Mouse (Mus musculus): Measurements from ENCODE around the gene Adh1.

Adh1 gene

DNA sequence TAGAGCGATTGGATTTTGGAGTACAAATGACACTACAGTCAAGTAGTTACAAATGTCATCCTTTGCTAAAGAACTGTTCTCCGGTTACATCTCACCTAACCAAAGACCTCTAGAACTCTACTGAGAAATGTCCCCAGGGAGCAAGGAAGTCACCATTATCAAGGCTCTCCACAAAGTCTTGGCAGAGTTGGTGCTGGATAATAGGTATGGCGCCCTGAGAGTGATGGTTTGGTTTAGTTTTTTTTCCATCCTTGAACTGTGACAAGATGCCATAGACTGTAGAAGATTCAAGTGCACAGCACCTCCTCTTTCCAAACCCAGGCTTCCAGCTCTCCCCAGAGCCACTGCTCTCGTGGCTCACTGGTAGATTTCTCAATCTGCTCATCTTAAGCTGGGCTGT, 26.9 kb downstream of the Adh1 start:
- DNase-seq (ENCODE audit: low spot score): no peak

GRCm38 (mm10) chr3:138290672-138291071, 29.9 kb downstream of the Adh1 start:
- DNase-seq (ENCODE audit: low spot score): no peak

DNA sequence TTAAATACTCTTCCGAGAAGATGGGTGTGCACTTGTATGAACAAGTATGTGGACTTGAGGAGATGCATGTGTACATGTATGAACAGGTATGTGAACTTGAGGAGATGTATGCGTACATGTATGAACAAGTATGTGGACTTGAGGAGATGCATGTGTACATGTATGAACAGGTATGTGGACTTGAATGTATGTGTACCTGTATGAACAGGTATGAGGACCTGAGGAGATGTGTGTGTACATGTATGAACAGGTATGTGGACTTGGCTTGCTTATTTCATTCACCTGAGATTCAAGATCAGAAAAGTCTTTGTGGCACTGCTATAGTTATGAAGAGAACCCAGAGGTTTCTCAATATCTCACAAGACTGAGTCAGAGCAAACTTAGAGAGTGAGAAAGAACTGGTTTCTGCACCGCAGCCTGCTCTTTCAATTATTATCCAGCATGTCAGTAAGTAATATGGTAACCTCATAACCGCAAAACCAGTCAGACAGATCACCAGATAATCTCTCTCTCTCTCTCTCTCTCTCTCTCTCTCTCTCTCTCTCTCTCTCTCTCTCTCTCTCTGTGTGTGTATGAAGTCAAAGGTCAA, 30.8 kb downstream of the Adh1 start:
- DNase-seq (ENCODE audit: low spot score): no peak

- DNase-seq (ENCODE audit: low spot score): no peak
Measured at GRCm38 (mm10) chr3:138293298-138293895, 32.6 kb downstream of the Adh1 start.

DNA sequence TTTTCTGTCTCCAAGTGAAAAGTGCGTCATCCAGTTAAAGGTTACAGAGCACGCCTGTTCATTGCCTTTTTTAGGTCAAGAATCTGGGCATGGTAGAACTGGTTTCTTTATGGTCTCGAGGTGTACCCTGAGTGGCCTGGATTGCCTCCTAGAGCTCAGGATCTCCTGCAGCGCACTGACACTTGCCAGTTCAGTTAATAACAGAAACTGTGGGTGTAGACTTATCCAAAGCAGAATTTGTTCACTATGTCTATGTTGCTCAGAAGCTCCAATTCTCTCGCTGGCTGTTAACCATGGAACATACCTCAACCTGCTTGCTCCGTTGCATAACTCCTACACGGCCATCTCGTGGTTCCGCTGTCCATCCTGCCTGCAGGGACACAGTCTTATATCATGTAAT, 39.3 kb downstream of the Adh1 start:
- DNase-seq (ENCODE audit: low spot score): no peak

GRCm38 (mm10) chr3:138302676-138303075, 41.9 kb downstream of the Adh1 start:
- DNase-seq (ENCODE audit: low spot score): no peak

- no peak for DNase-seq (ENCODE audit: low spot score)
Measured at GRCm38 (mm10) chr3:138303771-138304488, 43.1 kb downstream of the Adh1 start.

DNA sequence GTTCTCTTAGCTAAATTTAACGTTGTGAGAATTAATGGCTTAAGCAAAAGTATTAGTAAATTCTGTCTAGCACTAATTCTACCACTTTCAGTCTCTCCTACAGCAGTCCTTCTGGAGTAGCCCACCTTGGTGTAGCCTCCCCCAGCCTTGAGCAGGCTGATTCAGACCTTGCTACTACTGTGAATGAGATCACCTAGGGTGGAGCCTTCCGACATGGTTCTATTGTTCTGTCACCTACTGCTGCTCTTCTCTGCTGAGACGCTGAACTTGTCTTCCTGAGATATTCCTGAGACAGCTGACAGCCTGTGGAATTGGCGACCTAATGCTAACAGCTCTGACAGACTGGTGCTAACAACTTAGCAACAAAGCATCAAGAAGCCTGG, 43.7 kb downstream of the Adh1 start:
- DNase-seq (ENCODE audit: low spot score): no peak

- DNase-seq (ENCODE audit: low spot score): no peak
Measured at GRCm38 (mm10) chr3:138305486-138306289, 44.9 kb downstream of the Adh1 start.

- no peak for DNase-seq (ENCODE audit: low spot score)
Measured at GRCm38 (mm10) chr3:138306290-138306683, 45.5 kb downstream of the Adh1 start.

DNA sequence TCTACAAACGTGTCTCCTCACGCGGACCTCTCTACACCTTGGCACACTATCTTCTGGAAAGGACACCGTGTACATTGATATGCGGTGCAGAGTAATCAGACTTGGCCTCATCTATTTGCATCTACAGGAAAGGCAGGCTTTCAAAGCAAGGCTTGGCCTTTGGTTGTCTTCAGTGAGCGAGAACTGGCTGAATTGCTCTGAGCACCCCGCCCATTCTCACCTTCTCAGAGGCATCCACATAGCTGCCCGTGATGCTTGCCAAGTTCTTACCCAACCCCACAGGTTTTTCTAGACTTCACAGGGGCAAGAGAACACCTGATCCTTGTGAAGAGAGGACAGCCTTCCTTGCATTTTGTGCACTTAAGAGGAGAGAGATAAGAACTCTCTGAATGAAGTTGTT, 49.1 kb downstream of the Adh1 start:
- no peak for DNase-seq (ENCODE audit: low spot score)

GRCm38 (mm10) chr3:138311015-138311414, 50.2 kb downstream of the Adh1 start:
- DNase-seq (ENCODE audit: low spot score): no peak

DNA sequence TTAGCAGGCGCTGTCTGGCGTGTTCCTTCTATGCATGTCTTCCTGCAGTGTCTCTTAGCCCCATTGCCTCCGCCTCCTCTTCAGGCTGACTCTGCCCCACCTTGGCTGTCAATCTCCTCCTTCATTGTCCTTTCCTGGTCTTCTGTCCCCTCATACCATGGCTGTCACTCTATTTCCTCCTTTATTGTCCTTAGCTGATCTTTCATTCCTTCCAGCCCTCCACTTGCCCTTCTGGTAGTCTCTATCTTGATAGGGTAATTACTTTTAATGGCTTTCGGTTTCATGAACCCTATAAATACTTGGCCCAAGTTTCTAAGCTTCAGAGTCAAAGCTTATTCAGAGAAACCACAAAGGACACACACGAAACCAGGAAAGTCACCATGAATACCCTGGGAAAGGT, 52.2 kb downstream of the Adh1 start, which contains the start of gene Adh6a:
Gene Adh6a (plus strand): TSS at position 322 of the 400 bp plus-strand sequence.
- DNase-seq (ENCODE audit: low spot score): no peak

GRCm38 (mm10) chr3:138316908-138317472, 56.2 kb downstream of the Adh1 start:
- no peak for DNase-seq (ENCODE audit: low spot score)

- DNase-seq (ENCODE audit: low spot score): no peak
Measured at GRCm38 (mm10) chr3:138325001-138325400, 64.2 kb downstream of the Adh1 start.

DNA sequence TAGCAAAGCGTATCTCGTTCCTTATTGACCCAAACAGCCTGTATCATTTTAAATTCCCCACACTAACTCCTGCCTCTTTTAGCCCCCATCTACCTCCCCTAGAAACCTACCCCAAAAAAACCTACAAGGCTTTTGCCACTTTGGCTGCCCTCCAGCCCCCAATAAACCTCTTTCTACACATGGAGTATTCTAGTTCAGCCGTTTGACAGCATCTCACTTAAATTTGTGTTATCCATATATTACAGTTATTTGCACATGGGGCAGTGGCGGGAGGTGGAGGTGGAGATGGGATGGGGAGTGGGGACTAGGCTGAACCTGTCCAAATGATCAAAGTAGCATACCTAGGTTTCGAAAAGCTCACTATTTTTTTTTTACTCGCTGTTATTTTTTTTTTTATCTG, 64.7 kb downstream of the Adh1 start:
- no peak for DNase-seq (ENCODE audit: low spot score)

GRCm38 (mm10) chr3:138333910-138334309, 73.1 kb downstream of the Adh1 start:
- DNase-seq (ENCODE audit: low spot score): no peak

GRCm38 (mm10) chr3:138334320-138334719, 73.5 kb downstream of the Adh1 start:
- no peak for DNase-seq (ENCODE audit: low spot score)

GRCm38 (mm10) chr3:138335566-138335965, 74.8 kb downstream of the Adh1 start:
- DNase-seq (ENCODE audit: low spot score): no peak

DNA sequence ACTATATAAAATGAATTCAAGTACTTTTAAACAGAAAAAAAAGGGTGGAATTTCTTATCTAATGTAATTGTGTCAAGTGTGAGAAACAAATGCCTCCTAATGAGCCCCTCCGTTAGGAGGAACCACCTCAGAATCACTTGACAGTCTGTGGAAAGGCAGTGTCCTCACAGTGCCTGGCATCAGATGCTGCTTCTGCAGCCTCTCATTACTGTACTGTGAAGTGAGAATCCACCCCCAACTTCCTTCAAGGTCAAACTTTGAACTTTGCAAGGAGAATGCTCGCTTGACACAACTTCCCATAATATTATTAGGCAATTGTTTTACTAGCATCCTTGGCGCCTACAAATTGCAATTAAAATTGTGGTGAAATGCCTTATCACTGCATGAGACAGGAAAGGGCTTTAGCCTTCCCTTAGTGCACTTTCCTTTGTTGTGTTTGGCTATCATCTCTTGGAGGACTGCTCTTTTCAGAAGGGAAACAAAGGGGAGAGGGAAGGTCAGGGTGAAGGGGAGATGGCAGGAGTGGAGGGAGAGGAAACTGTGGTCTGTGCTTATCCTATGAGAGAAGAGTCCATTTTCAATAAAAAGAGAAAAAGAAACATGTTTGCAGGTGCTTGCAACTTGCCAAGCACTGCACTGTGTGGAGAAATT, 75.4 kb downstream of the Adh1 start:
- no peak for DNase-seq (ENCODE audit: low spot score)

Measured in spleen, adult 12 weeks (tissue).